Mouse (Mus musculus) lung, embryonic 16.5 days (tissue): ENCODE data around the gene Exosc5. TPM values are rescaled to one million over a fixed set of nuclear protein-coding genes. Genes with fewer than 3 reads are reported as not detected.

Experiments
- ATAC-seq: fragments of 200-750 bp; cut with Nextera tagmentation; 2 replicates; pipeline ENCODE4 v1.8.0; 2017; ENCODE audit warnings: low read depth, mild to moderate bottlenecking, moderate library complexity
- H3K27ac ChIP-seq: fragments of 300-500 bp; sonication (generic); 2 replicates; pipeline ENCODE4 v1.5.1; 2014; ENCODE audit warnings: mild to moderate bottlenecking, control low read depth, low read length
- H3K27me3 ChIP-seq: fragments of 300-500 bp; sonication (generic); 2 replicates; pipeline ENCODE4 v1.6.1; 2014; ENCODE audit warnings: low read depth, low read length, mixed read lengths; ENCODE audit not compliant: control insufficient read depth, insufficient read depth
- H3K36me3 ChIP-seq: fragments of 300-500 bp; sonication (generic); 2 replicates; pipeline ENCODE4 v1.6.1; 2014; ENCODE audit warnings: low read length; ENCODE audit not compliant: control insufficient read depth, insufficient read depth
- H3K4me1 ChIP-seq: fragments of 300-500 bp; sonication (generic); replicated peaks from 2 replicates; pipeline ENCODE4 v1.6.1; 2014; ENCODE audit warnings: low read length, mixed read lengths; ENCODE audit not compliant: control insufficient read depth, insufficient read depth
- H3K4me2 ChIP-seq: fragments of 300-500 bp; sonication (generic); 2 replicates; pipeline ENCODE4 v1.6.1; 2014; ENCODE audit warnings: low read depth, low read length, control low read depth
- H3K4me3 ChIP-seq: fragments of 300-500 bp; sonication (generic); 2 replicates; pipeline ENCODE4 v1.5.1; 2014; ENCODE audit warnings: mild to moderate bottlenecking, low read length, control low read depth
- H3K9ac ChIP-seq: fragments of 300-500 bp; sonication (generic); 2 replicates; pipeline ENCODE4 v1.6.1; 2014; ENCODE audit warnings: low read length, control low read depth
- H3K9me3 ChIP-seq: fragments of 300-500 bp; sonication (generic); 2 replicates; pipeline ENCODE4 v1.6.1; 2016; ENCODE audit warnings: low read length; ENCODE audit not compliant: control insufficient read depth
- WGBS: fragments of 180-500 bp; shearing (Covaris S2); extraction: QIAGEN DNeasy Blood & Tissue Kit; methylation state at CpG from one replicate; pipeline ENCODE4 v1.1.7; 2014; 5-methylcytosine and 5-hydroxymethylcytosine counted together
- polyA plus RNA-seq: library from polyadenylated mRNA; unstranded; fragments of >200 nt; fragmentation: Nextera tagmentation; extraction: Ambion mirVana; gene quantifications from 2 replicates; pipeline ENCODE4 v1.2.1, GENCODE M21; 2015

The Exosc5 gene
- polyA plus RNA-seq, 1 experiment from 2014 or later: 71.2 TPM

DNA sequence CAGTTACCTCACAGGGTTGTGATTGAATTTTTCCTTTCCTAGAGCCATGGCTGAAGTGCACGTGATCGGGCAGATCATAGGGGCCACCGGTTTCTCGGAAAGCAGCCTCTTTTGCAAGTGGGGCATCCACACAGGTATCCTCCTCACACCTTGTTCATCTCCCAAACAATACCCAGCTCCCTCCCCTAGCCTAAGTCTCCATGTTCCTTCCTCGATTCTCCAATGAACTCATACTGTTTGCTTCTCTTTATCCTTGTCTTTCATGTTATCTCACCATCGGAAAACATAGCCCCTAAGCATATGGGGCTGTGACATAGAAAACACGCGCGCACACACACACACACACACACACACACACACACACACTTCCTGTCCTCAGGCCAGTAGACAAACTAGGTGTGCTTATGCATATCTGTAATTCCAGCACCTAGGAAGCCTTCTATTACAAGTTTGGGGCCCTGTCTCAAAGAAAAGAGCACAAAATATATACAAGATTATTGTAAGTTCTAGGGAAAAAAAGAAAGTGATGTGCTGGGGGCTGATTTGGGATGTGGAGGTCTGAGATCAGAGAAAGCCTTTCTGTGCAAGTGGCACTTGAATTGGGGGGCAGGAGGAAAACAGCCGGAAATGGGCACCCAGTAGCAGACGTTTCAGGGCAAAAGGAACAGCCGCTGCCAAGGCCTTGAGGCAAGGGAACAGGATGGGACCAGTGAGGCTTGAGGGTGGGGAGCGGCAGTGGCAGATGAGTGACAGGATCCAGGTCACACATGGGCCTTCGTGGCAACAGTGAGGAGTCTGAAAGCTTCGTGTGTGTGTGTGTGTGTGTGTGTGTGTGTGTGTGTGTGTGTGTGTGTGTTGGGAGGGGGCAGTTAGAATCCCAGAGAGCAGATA, 22.6 kb downstream of the Exosc5 start:
- WGBS: 52% methylated on average over 15 of the region's 15 CpGs
- H3K9ac ChIP-seq: no peak overlapping the region
- no peaks in the 10 kb centered on the region for H3K36me3 ChIP-seq
- no peaks in the 10 kb centered on the region for H3K27me3 ChIP-seq
- H3K9me3 ChIP-seq: no peaks in the 10 kb centered on the region
- no peak for ATAC-seq
- no peak overlapping the region for H3K27ac ChIP-seq
- peaks cover 21% of the 10 kb centered on the region for H3K4me1 ChIP-seq
- H3K4me2 ChIP-seq: peak overlapping the region; percentile 57
- H3K4me3 ChIP-seq: peak overlapping the region; percentile 69

DNA sequence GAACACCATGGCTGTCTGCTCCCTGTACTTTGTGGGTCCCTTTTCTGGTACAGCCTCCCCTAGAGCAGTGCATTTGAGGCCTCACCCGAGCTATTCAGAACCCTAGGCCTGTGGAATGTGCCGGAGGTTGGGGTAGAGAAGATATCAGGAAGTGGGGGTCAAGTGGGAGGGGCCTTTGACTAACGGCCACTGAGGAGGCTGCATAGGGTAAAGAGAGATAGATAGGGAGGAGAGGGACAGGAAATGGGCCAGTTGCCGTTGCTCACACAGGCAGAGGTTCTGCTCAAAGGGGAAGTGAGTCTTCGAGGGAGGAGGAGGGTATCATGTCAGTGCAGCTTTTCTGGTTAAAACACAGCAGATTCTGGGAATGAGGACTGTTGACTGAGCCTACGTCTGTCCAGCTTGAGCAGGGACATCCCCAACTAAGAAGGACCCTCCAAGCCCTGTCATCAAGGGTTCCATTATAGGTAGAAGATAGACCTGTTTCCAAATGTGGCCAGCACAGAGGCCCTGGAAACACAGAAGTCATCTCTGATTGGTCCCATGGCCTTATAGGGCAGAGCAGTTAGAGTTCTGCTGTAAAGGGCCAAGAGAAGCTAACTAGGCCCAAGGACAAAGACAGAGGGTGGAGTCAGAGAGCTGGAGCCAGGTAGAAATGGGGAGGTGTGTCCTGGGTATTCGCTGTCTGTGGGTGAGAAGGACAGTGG, 24.7 kb downstream of the Exosc5 start:
- peaks cover 31% of the 10 kb centered on the region for H3K4me1 ChIP-seq
- H3K4me2 ChIP-seq: no peak overlapping the region
- H3K4me3 ChIP-seq: no peak overlapping the region
- no peaks in the 10 kb centered on the region for H3K9me3 ChIP-seq
- H3K36me3 ChIP-seq: no peaks in the 10 kb centered on the region
- 45% methylated on average over 7 of the region's 7 CpGs for WGBS
- peaks cover 5% of the 10 kb centered on the region for H3K27me3 ChIP-seq
- H3K27ac ChIP-seq: no peak overlapping the region; the same call in 1 of the 2 replicates
- no peak overlapping the region for H3K9ac ChIP-seq
- ATAC-seq: no peak

DNA sequence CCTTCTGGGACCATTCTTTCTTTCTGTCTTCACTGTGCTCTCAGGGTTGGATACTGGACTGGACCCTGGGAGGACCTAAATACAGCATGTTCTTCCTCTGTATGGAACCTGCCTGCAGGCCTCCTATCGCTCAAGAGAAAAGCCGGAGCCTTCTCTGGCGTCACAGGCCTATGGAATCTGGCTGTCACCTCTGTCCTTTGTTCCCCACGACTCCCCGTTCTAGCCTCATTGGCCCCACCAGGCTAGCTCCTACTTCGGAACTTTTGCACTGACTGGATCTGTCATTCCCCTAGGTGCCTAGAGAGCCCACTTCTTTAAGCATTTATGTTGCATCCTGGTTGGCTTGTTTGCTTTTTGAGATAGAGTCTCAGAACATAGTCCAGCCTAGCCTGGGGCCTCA, 25.7 kb downstream of the Exosc5 start:
- peaks cover 32% of the 10 kb centered on the region for H3K4me1 ChIP-seq
- H3K9me3 ChIP-seq: no peaks in the 10 kb centered on the region
- no peak for ATAC-seq
- H3K9ac ChIP-seq: no peak overlapping the region
- no peak overlapping the region for H3K4me2 ChIP-seq
- no peak overlapping the region for H3K4me3 ChIP-seq
- 80% methylated on average over 6 of the region's 6 CpGs for WGBS
- peaks cover 5% of the 10 kb centered on the region for H3K27me3 ChIP-seq
- H3K36me3 ChIP-seq: no peaks in the 10 kb centered on the region
- H3K27ac ChIP-seq: no peak overlapping the region

DNA sequence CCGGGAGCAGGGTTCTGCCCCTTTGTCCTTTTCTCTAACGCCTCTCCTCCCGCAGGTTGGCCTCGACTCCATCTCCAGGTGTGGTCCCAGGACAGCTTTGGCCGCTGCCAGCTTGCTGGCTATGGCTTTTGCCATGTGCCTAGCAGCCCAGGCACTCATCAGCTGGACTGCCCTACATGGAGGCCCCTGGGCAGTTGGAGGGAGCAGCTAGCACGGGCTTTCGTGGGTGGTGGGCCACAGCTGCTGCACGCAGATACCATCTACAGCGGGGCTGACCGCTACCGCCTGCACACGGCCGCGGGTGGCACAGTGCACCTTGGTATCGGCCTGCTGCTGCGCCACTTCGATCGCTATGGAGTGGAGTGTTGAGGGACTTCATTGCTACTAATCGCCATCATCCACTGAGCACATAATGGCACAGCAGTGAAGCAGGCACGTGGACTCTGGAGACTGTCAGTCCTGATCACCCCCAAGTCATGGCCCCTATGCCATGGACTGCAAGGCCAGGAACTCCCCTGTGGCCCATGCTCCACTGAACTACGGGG, 27.0 kb downstream of the Exosc5 start:
- H3K9ac ChIP-seq: peak overlapping the region; percentile 90; the same call in 1 of the 2 replicates
- H3K27ac ChIP-seq: peak overlapping the region; percentile 91; the same call in 1 of the 2 replicates
- H3K4me3 ChIP-seq: peak overlapping the region; percentile 81
- H3K36me3 ChIP-seq: no peaks in the 10 kb centered on the region
- H3K4me2 ChIP-seq: peak overlapping the region; percentile 95
- peaks cover 26% of the 10 kb centered on the region for H3K4me1 ChIP-seq
- no peaks in the 10 kb centered on the region for H3K9me3 ChIP-seq
- 67% methylated on average over 21 of the region's 21 CpGs for WGBS
- H3K27me3 ChIP-seq: peaks cover 5% of the 10 kb centered on the region
- no peak for ATAC-seq

DNA sequence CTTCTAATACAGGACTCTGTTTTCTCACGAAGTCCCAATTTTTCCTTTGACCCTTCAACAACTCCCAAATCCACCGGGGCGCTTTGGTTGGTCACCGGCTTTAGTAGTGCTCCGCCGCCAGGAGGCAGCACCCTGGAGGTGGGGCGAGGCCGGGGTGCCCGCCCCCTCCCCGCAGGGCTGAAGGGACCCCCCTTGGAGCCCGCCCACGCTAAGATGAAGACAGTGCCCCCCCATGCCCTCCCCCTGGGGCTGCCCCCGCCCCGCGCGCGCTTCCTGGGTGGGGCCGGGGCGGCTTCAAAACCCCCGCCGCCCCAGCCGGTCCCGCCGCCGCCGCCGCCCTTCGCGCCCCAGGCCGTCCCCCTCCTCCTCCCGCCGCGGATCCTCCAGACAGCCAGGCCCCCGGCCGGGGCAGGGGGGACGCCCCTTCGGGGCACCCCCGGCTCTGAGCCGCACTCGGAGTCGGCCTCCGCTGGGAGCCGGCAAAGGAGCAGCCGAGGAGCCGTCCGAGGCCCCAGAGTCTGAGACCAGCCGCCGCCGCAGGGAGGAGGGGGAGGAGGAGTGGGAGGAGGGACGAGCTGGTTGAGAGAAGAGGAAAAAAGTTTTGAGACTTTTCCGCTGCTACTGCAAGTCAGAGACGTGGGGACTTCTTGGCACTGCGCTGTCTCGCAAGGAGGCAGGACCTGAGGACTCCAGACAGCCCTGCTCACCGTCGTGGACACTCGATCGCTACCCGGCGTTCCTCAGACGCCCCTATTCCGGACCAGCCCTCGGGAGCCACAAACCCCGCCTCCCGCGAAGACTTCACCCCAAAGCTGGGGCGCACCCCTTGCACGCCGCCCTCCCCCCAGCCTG, 27.9 kb downstream of the Exosc5 start, which contains the start of gene Tgfb1:
Gene Tgfb1 (plus strand): TSS at position 323 of the 852 bp plus-strand sequence.
- H3K36me3 ChIP-seq: no peaks in the 10 kb centered on the region
- peak; percentile 61 for ATAC-seq
- peak within 1 kb of the TSS; percentile 91 for H3K27ac ChIP-seq
- WGBS: 1% methylated on average over 47 of the region's 69 CpGs
- peaks cover 26% of the 10 kb centered on the region for H3K4me1 ChIP-seq
- peak within 1 kb of the TSS; percentile 95 for H3K4me2 ChIP-seq
- no peaks in the 10 kb centered on the region for H3K9me3 ChIP-seq
- peak within 1 kb of the TSS; percentile 90 for H3K9ac ChIP-seq
- peaks cover 5% of the 10 kb centered on the region for H3K27me3 ChIP-seq
- H3K4me3 ChIP-seq: peak within 1 kb of the TSS; percentile 81

DNA sequence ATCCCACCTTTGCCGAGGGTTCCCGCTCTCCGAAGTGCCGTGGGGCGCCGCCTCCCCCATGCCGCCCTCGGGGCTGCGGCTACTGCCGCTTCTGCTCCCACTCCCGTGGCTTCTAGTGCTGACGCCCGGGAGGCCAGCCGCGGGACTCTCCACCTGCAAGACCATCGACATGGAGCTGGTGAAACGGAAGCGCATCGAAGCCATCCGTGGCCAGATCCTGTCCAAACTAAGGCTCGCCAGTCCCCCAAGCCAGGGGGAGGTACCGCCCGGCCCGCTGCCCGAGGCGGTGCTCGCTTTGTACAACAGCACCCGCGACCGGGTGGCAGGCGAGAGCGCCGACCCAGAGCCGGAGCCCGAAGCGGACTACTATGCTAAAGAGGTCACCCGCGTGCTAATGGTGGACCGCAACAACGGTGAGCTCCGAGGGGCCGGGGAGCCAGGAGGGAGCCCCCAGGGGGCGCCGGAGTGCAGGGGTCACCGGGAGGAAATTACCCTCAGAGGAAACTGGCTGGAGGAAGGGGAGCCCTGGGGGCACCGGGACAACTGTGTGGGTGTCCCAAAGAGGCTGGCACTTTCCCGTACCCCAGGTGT, 28.9 kb downstream of the Exosc5 start:
- Histone ChIP-seq H3K4me2 (peak overlapping the region; percentile 95), H3K4me1 (peaks cover 26% of the 10 kb centered on the region), H3K9ac (peak overlapping the region; percentile 90), H3K4me3 (peak overlapping the region; percentile 81), H3K27me3 (peaks cover 5% of the 10 kb centered on the region), H3K36me3 (no peaks in the 10 kb centered on the region; the same call in 1 of the 2 replicates), H3K9me3 (no peaks in the 10 kb centered on the region), H3K27ac (peak overlapping the region; percentile 91)
- under 1% methylated on average over 47 of the region's 47 CpGs for WGBS
- 0 out of 2 replicates have a peak, but pooled peaks have one; percentile 1 for ATAC-seq

DNA sequence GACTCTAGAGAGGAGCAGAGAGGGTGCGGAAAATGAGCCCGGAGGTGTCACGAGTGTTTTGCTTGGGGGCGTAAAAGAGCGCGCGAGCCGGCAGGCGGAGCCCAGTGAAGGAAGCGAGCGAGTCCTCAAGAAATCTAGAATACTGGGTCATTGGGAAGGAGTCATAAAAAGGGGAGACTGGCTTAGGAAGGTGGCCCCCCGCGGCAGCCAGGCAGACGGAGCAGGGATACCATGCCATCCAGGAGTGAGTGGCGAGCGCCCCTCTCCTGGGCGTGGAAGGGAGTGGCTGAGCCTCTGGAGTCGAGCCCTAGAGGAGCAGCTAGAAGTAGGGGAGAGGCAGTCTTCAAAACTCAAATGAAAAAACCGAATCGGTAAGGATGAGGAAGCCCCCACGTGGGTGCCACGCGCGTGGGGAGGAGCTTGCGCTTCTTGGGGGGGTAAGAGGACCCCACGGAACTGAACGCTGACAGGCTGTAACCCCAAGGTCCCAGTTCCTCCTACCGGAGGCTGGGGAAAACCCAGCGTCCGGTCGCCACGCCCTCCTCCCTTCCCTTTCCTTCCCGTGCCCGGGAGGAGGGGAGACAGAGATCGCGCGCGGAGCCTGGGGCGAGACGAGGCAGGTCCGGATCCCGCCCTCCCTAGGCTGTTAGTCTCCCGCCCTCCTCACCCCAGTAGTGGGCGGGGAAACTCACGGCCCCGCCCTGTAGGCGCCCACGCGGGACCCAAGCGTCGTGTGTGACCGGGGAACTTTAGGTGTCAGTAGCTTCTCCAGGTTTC, 30.0 kb downstream of the Exosc5 start:
- H3K9me3 ChIP-seq: no peaks in the 10 kb centered on the region
- peak overlapping the region; percentile 51 for H3K27ac ChIP-seq
- H3K4me1 ChIP-seq: peaks cover 22% of the 10 kb centered on the region
- H3K4me2 ChIP-seq: peak overlapping the region; percentile 95
- H3K4me3 ChIP-seq: peak overlapping the region; percentile 81
- peak overlapping the region; percentile 90 for H3K9ac ChIP-seq
- ATAC-seq: peak; percentile 71
- WGBS: under 1% methylated on average over 46 of the region's 52 CpGs
- H3K27me3 ChIP-seq: peaks cover 5% of the 10 kb centered on the region
- H3K36me3 ChIP-seq: no peaks in the 10 kb centered on the region; the same call in 1 of the 2 replicates

DNA sequence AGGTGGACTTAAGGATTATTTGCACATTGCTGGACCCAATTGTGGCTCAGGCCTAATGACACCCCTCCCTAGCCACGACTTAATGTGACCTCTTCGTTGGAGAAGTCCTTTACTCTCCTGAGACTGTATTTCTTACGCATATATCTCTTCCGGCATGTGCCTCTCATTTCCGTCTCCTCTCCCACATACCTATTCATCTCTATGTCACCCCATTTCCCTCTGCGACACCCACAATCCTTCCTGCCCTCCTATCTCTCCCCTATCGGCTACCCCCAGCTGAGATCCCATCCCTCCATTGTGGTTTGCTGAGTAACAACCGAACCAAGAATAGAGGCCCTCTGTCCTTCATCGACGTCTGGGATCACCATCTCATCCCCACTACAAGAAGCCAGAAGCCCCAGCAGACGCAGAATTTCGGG, 30.6 kb downstream of the Exosc5 start:
- peaks cover 22% of the 10 kb centered on the region for H3K4me1 ChIP-seq
- H3K9me3 ChIP-seq: no peaks in the 10 kb centered on the region
- H3K4me2 ChIP-seq: peak overlapping the region; percentile 95
- no peaks in the 10 kb centered on the region; the same call in 1 of the 2 replicates for H3K36me3 ChIP-seq
- ATAC-seq: peak; percentile 1; the same call in 1 of the 2 replicates
- peak overlapping the region; percentile 90 for H3K9ac ChIP-seq
- H3K27me3 ChIP-seq: peaks cover 5% of the 10 kb centered on the region
- H3K4me3 ChIP-seq: peak overlapping the region; percentile 81
- H3K27ac ChIP-seq: peak overlapping the region; percentile 13
- WGBS: 5% methylated on average over 12 of the region's 12 CpGs
